Comparison of ENCODE assay signal across 15 mouse cellular contexts in the genomic region with DNA sequence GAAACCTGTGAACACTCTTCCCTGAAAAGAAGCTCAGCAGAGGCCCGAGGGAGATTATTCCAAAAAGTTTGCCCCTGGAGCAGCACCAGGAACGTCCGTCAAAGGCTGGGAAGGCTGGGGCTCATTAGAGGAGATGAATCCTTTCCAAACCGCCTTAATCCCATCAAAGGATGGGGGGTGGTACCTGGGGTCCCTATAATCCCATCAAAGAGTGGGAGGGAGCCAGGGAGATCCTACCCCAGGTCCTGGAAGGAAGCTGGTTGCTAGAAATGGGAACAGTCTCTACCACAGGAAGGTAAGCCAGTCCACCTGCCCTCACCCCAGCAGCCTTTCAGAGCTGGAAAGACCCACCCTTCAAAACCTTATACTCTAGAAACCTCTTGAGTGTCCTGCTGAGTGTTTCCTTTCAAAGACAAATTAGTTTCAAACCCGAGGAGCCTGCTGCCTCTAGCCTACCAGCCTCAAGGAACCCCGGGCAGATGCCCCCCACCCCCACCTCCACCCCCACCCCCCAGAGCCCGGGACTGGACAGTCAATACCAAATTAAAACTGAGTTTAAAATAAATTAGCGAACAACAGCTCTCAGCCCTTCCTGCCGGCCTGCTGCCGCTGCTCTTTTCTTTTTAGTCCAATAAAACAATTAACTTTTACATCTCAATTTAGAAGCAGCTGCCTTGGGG. TPM values are rescaled to one million over a fixed set of nuclear protein-coding genes. Genes with fewer than 3 reads are reported as not detected.
A peak's percentile ranks its signal among the peaks of the same experiment; 100 is the strongest.
DNase-seq lines count a peak whose midpoint lies in the region; ATAC-seq lines count a peak whose summit lies in the region.
"Had no signal": no experiment of that assay in that cellular context is flagged by ENCODE, and none has a peak within 500 bp of the region (broad histone marks: within the 10 kb centered on the region; RNA-seq: fewer than 3 reads in every experiment).

No protein-coding gene starts in this region.

- H3K4me2 ChIP-seq in heart, embryonic 12.5 days = no peak overlapping the region
- H3K4me2 ChIP-seq in midbrain, embryonic 11.5 days = no peak overlapping the region
- H3K4me2 ChIP-seq in midbrain, embryonic 15.5 days = no peak overlapping the region
- peak overlapping the region; percentile 21; the same call in 1 of the 2 replicates for H3K4me2 ChIP-seq in forebrain, embryonic 13.5 days
- no peak overlapping the region for H3K4me2 ChIP-seq in midbrain, embryonic 14.5 days (ENCODE audit: low read length)
- H3K4me2 ChIP-seq: liver, embryonic 12.5 days had no signal

- H3K9ac ChIP-seq in heart, embryonic 12.5 days = no peak overlapping the region
- no peak overlapping the region for H3K9ac ChIP-seq in midbrain, embryonic 11.5 days (ENCODE audit: low read length)
- no peak overlapping the region for H3K9ac ChIP-seq in midbrain, embryonic 15.5 days
- no peak overlapping the region for H3K9ac ChIP-seq in forebrain, embryonic 13.5 days
- H3K9ac ChIP-seq in midbrain, embryonic 14.5 days (replicated peaks; ENCODE audit: low read length) = no peak overlapping the region
- H3K9ac ChIP-seq: liver, embryonic 12.5 days had no signal

- no peak overlapping the region for H3K4me3 ChIP-seq in heart, embryonic 12.5 days
- H3K4me3 ChIP-seq in midbrain, embryonic 11.5 days (ENCODE audit: low read depth, low read length) = no peak overlapping the region
- no peak overlapping the region for H3K4me3 ChIP-seq in midbrain, embryonic 15.5 days
- H3K4me3 ChIP-seq in forebrain, embryonic 13.5 days = no peak overlapping the region
- H3K4me3 ChIP-seq in midbrain, embryonic 14.5 days (replicated peaks; ENCODE audit: low read depth, low read length) = no peak overlapping the region
- H3K4me3 ChIP-seq: gastrocnemius, adult 2 months; liver, embryonic 12.5 days had no signal

- 12% methylated on average over 10 of the region's 10 CpGs for WGBS in heart, embryonic 12.5 days
- under 1% methylated on average over 10 of the region's 10 CpGs for WGBS in midbrain, embryonic 11.5 days
- WGBS in midbrain, embryonic 15.5 days = 2% methylated on average over 10 of the region's 10 CpGs
- WGBS in forebrain, embryonic 13.5 days = 3% methylated on average over 10 of the region's 10 CpGs
- WGBS in midbrain, embryonic 14.5 days = under 1% methylated on average over 10 of the region's 10 CpGs

- H3K36me3 ChIP-seq in heart, embryonic 12.5 days = no peaks in the 10 kb centered on the region
- no peaks in the 10 kb centered on the region for H3K36me3 ChIP-seq in midbrain, embryonic 11.5 days (ENCODE audit: control insufficient read depth, insufficient read depth, low read length)
- no peaks in the 10 kb centered on the region for H3K36me3 ChIP-seq in midbrain, embryonic 15.5 days (replicated peaks)
- H3K36me3 ChIP-seq in forebrain, embryonic 13.5 days (ENCODE audit: poor library complexity, severe bottlenecking) = no peaks in the 10 kb centered on the region
- no peaks in the 10 kb centered on the region for H3K36me3 ChIP-seq in midbrain, embryonic 14.5 days (ENCODE audit: control insufficient read depth, insufficient read depth, low read length)
- H3K36me3 ChIP-seq: G1E; liver, embryonic 12.5 days had no signal

- H3K4me1 ChIP-seq in heart, embryonic 12.5 days (replicated peaks) = peaks cover 6% of the 10 kb centered on the region; the same call in 1 of the 2 replicates
- peaks cover 15% of the 10 kb centered on the region for H3K4me1 ChIP-seq in midbrain, embryonic 11.5 days (ENCODE audit: control insufficient read depth, insufficient read depth, low read length)
- H3K4me1 ChIP-seq in midbrain, embryonic 15.5 days = peaks cover 19% of the 10 kb centered on the region
- peaks cover 38% of the 10 kb centered on the region for H3K4me1 ChIP-seq in forebrain, embryonic 13.5 days
- peaks cover 13% of the 10 kb centered on the region; the same call in 1 of the 2 replicates for H3K4me1 ChIP-seq in midbrain, embryonic 14.5 days (ENCODE audit: control insufficient read depth, insufficient read depth, low read length)
- H3K4me1 ChIP-seq: liver, embryonic 12.5 days had no signal

- ATAC-seq in heart, embryonic 12.5 days (ENCODE audit: insufficient number of reproducible peaks, low FRiP score) = no peak
- peak; percentile 41 for ATAC-seq in midbrain, embryonic 11.5 days (ENCODE audit: low FRiP score)
- no peak for ATAC-seq in midbrain, embryonic 15.5 days (replicated peaks)
- peak; percentile 37; the same call in 1 of the 2 replicates for ATAC-seq in forebrain, embryonic 13.5 days
- ATAC-seq in midbrain, embryonic 14.5 days (ENCODE audit: low FRiP score, low TSS enrichment) = 0 out of 2 replicates have a peak, but pooled peaks have one; percentile 35
- ATAC-seq: liver, embryonic 12.5 days had no signal

- H3K9me3 ChIP-seq in heart, embryonic 12.5 days (replicated peaks) = no peaks in the 10 kb centered on the region
- no peaks in the 10 kb centered on the region for H3K9me3 ChIP-seq in midbrain, embryonic 11.5 days (ENCODE audit: control insufficient read depth, low read length)
- no peaks in the 10 kb centered on the region for H3K9me3 ChIP-seq in midbrain, embryonic 15.5 days
- H3K9me3 ChIP-seq in forebrain, embryonic 13.5 days (replicated peaks) = no peaks in the 10 kb centered on the region
- no peaks in the 10 kb centered on the region for H3K9me3 ChIP-seq in midbrain, embryonic 14.5 days (ENCODE audit: control insufficient read depth, low read length)
- H3K9me3 ChIP-seq: G1E; liver, embryonic 12.5 days had no signal

- peak; percentile 81 for DNase-seq in heart, adult 11 months
- DNase-seq in midbrain, embryonic 11.5 days (ENCODE audit: low spot score, missing footprints) = peak; percentile 84
- peak; percentile 56 for DNase-seq in midbrain, embryonic 14.5 days
- DNase-seq in ovary, postnatal 36 days (ENCODE audit: low spot score) = no peak
- DNase-seq in urinary bladder, postnatal 4 days (ENCODE audit: low spot score in 2 of 2) = no peak
- DNase-seq: heart, postnatal 36 days; kidney, adult 8-10 months had no signal

- peaks cover 42% of the 10 kb centered on the region for H3K27me3 ChIP-seq in heart, embryonic 12.5 days (replicated peaks)
- H3K27me3 ChIP-seq in midbrain, embryonic 11.5 days (ENCODE audit: control insufficient read depth, insufficient read depth, low read length) = peaks cover 20% of the 10 kb centered on the region
- H3K27me3 ChIP-seq in midbrain, embryonic 15.5 days (replicated peaks) = peaks cover 19% of the 10 kb centered on the region; the same call in 1 of the 2 replicates
- H3K27me3 ChIP-seq in forebrain, embryonic 13.5 days = peaks cover 29% of the 10 kb centered on the region
- H3K27me3 ChIP-seq in midbrain, embryonic 14.5 days (ENCODE audit: control insufficient read depth, insufficient read depth, low read length) = peaks cover 22% of the 10 kb centered on the region

- H3K27ac ChIP-seq in heart, embryonic 12.5 days (ENCODE audit: poor library complexity, severe bottlenecking) = no peak overlapping the region
- H3K27ac ChIP-seq in midbrain, embryonic 11.5 days (ENCODE audit: low read depth, low read length) = no peak overlapping the region
- no peak overlapping the region for H3K27ac ChIP-seq in midbrain, embryonic 15.5 days
- 0 out of 2 replicates have a peak overlapping the region, but pooled peaks have one; percentile 19 for H3K27ac ChIP-seq in forebrain, embryonic 13.5 days
- H3K27ac ChIP-seq in midbrain, embryonic 14.5 days (replicated peaks; ENCODE audit: low read depth, low read length) = no peak overlapping the region
- H3K27ac ChIP-seq: gastrocnemius, adult 2 months; liver, embryonic 12.5 days had no signal

RNA-seq across cellular contexts. Expression of a gene that starts 43.2 kb away (rescaled TPM):
- not detected in 2 replicates for polyA plus RNA-seq in heart, embryonic 12.5 days (2016; fragmentation: Nextera tagmentation; extraction: Ambion mirVana)
- polyA plus RNA-seq in midbrain, embryonic 11.5 days (2014; fragmentation: Nextera tagmentation; extraction: Ambion mirVana) = not detected in 2 replicates
- polyA plus RNA-seq in midbrain, embryonic 15.5 days (2015; fragmentation: Nextera tagmentation; extraction: Ambion mirVana) = not detected in 2 replicates
- polyA plus RNA-seq in forebrain, embryonic 13.5 days (2015; fragmentation: Nextera tagmentation; extraction: Ambion mirVana) = not detected in 2 replicates
- not detected in 2 replicates for polyA plus RNA-seq in midbrain, embryonic 14.5 days (2014; fragmentation: Nextera tagmentation; extraction: Ambion mirVana)
- polyA plus RNA-seq: G1E; liver, embryonic 12.5 days; lung, embryonic 16.5 days; spleen, adult 2 months had no signal

RNA-seq across cellular contexts. Expression of a gene that starts 52.0 kb away (rescaled TPM):
- polyA plus RNA-seq in heart, embryonic 12.5 days (2016; fragmentation: Nextera tagmentation; extraction: Ambion mirVana) = 2.7 and 2.8 TPM in 2 replicates
- polyA plus RNA-seq in midbrain, embryonic 11.5 days (2014; fragmentation: Nextera tagmentation; extraction: Ambion mirVana) = 0.48 and 0.53 TPM in 2 replicates
- polyA plus RNA-seq in midbrain, embryonic 15.5 days (2015; fragmentation: Nextera tagmentation; extraction: Ambion mirVana) = 7.1 and 7.6 TPM in 2 replicates
- 2.3 and 2.5 TPM in 2 replicates for polyA plus RNA-seq in forebrain, embryonic 13.5 days (2015; fragmentation: Nextera tagmentation; extraction: Ambion mirVana)
- polyA plus RNA-seq in midbrain, embryonic 14.5 days (2014; fragmentation: Nextera tagmentation; extraction: Ambion mirVana) = 5.0 and 6.7 TPM in 2 replicates

Comparison
In these comparisons a context has a peak if more than half of its experiments do, and no peak if none do; other contexts are left out.
1. ATAC-seq: peak in midbrain, embryonic 11.5 days (single experiment), forebrain, embryonic 13.5 days (single experiment) and midbrain, embryonic 14.5 days (single experiment); none in heart, embryonic 12.5 days (single experiment) and midbrain, embryonic 15.5 days (single experiment).
2. DNase-seq: peak in heart, adult 11 months (single experiment), midbrain, embryonic 11.5 days (single experiment) and midbrain, embryonic 14.5 days (single experiment); none in ovary, postnatal 36 days (single experiment) and urinary bladder, postnatal 4 days (0 of 2).